Mouse (Mus musculus) midbrain, embryonic 12.5 days (tissue): ENCODE measurements at regions not wholly inside any gene's neighbourhood (a gene's known extent, or its start where the extent isn't known, plus 50 kb on each side); places are given as distances from the start of the nearest gene placed in this dataset.

Source experiments
- ATAC-seq: fragments of 200-750 bp; cut with Nextera tagmentation; 2 replicates; pipeline ENCODE4 v1.8.0; 2017; ENCODE audit warnings: low read depth, moderate TSS enrichment, moderate library complexity; ENCODE audit not compliant: low FRiP score
- H3K27ac ChIP-seq: fragments of 300-500 bp; sonication (generic); replicated peaks from 2 replicates; pipeline ENCODE4 v1.5.1; 2016; ENCODE audit warnings: mild to moderate bottlenecking
- H3K27me3 ChIP-seq: fragments of 300-500 bp; sonication (generic); 2 replicates; pipeline ENCODE4 v1.6.1; 2016; ENCODE audit warnings: mild to moderate bottlenecking
- H3K36me3 ChIP-seq: fragments of 300-500 bp; sonication (generic); 2 replicates; pipeline ENCODE4 v1.6.1; 2016
- H3K4me1 ChIP-seq: fragments of 300-500 bp; sonication (generic); 2 replicates; pipeline ENCODE4 v1.6.1; 2016
- H3K4me2 ChIP-seq: fragments of 300-500 bp; sonication (generic); replicated peaks from 2 replicates; pipeline ENCODE4 v1.6.1; 2016; ENCODE audit warnings: mild to moderate bottlenecking, moderate library complexity
- H3K4me3 ChIP-seq: fragments of 300-500 bp; sonication (generic); 2 replicates; pipeline ENCODE4 v1.5.1; 2016; ENCODE audit warnings: mild to moderate bottlenecking
- H3K9ac ChIP-seq: fragments of 300-500 bp; sonication (generic); replicated peaks from 2 replicates; pipeline ENCODE4 v1.6.1; 2016; ENCODE audit warnings: mild to moderate bottlenecking, moderate library complexity
- H3K9me3 ChIP-seq: fragments of 300-500 bp; sonication (generic); 2 replicates; pipeline ENCODE4 v1.6.1; 2016; ENCODE audit warnings: mild to moderate bottlenecking
- WGBS: fragments of 180-500 bp; shearing (Covaris S2); methylation state at CpG from one replicate; pipeline ENCODE4 v1.1.7; 2016; 5-methylcytosine and 5-hydroxymethylcytosine counted together

DNA sequence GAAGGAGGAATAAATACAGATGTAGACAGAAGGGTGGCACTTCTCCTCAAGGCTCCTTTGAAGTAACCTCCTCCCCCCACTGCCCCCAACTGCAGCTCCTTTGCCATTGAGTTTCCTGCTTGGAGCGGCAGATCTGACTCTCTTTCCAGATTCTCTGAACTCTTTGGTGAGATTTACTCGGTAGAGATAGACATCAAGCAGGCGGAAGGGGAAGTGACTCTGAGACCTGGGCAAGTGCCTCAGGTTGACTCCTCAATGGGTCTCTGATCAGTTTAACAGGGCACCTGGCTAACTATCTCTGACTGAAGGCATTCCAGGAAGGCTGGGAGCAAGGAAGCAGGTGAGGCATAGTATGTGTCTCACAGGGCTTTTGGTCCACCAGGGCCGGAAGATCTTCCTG is 73.6 kb upstream of the Pmepa1 start:
- WGBS: 87% methylated on average over 4 of the region's 4 CpGs
- Histone ChIP-seq H3K4me2 (no peak overlapping the region), H3K4me1 (no peaks in the 10 kb centered on the region), H3K36me3 (no peaks in the 10 kb centered on the region), H3K27ac (no peak overlapping the region), H3K9ac (no peak overlapping the region), H3K4me3 (no peak overlapping the region), H3K27me3 (0 out of 2 replicates have a peak, but pooled peaks cover 6% of the 10 kb centered on the region), H3K9me3 (no peaks in the 10 kb centered on the region)
- no peak for ATAC-seq

DNA sequence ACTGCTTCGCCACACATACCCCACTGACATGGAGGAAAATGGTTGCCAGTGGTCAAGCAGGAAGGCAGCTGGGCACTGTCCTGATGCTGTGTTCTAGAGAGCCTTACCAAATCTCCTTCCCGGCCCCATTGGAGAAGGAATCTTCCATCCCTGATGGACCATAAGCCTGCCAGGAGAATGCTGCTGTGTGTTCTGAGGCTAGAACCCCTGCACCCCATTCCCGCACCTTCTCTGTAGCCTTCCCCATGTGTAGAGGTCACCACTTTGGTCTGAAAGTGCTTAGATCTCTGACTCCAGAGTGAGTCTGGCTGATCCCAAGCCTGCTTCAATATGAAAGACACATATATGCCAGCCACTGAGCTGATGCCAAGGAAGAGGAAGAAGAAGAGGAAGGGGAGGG is 74.1 kb upstream of the Pmepa1 start:
- 92% methylated on average over 3 of the region's 3 CpGs for WGBS
- 0 out of 2 replicates have a peak, but pooled peaks cover 6% of the 10 kb centered on the region for H3K27me3 ChIP-seq
- no peak overlapping the region for H3K9ac ChIP-seq
- no peaks in the 10 kb centered on the region for H3K4me1 ChIP-seq
- H3K9me3 ChIP-seq: no peaks in the 10 kb centered on the region
- H3K4me3 ChIP-seq: no peak overlapping the region
- ATAC-seq: no peak
- no peak overlapping the region for H3K27ac ChIP-seq
- no peaks in the 10 kb centered on the region for H3K36me3 ChIP-seq
- H3K4me2 ChIP-seq: no peak overlapping the region

DNA sequence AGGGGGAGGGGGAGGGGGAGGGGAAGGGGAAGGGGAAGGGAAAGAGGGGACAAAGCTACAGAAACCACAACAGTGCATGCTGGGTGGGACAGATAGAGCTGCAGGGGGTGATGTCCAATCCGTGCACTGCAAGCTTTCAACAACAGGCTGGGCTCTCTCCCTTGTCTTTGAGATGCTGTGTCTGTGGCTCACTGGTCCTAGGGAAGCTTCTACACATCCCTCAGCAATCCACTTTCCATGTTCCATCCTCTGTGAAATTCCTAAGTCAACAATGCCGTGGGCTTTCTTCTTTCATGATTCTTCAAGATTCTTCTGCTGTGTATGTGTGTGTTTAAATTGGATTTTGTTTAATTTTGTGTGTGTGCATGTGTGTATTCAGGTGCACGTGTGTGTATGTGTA is 74.5 kb upstream of the Pmepa1 start:
- H3K4me3 ChIP-seq: no peak overlapping the region
- no peak for ATAC-seq
- H3K4me2 ChIP-seq: no peak overlapping the region
- no peaks in the 10 kb centered on the region for H3K36me3 ChIP-seq
- 66% methylated on average over 3 of the region's 3 CpGs for WGBS
- H3K27ac ChIP-seq: no peak overlapping the region
- H3K4me1 ChIP-seq: no peaks in the 10 kb centered on the region
- no peaks in the 10 kb centered on the region for H3K9me3 ChIP-seq
- H3K27me3 ChIP-seq: 0 out of 2 replicates have a peak, but pooled peaks cover 6% of the 10 kb centered on the region
- no peak overlapping the region for H3K9ac ChIP-seq

DNA sequence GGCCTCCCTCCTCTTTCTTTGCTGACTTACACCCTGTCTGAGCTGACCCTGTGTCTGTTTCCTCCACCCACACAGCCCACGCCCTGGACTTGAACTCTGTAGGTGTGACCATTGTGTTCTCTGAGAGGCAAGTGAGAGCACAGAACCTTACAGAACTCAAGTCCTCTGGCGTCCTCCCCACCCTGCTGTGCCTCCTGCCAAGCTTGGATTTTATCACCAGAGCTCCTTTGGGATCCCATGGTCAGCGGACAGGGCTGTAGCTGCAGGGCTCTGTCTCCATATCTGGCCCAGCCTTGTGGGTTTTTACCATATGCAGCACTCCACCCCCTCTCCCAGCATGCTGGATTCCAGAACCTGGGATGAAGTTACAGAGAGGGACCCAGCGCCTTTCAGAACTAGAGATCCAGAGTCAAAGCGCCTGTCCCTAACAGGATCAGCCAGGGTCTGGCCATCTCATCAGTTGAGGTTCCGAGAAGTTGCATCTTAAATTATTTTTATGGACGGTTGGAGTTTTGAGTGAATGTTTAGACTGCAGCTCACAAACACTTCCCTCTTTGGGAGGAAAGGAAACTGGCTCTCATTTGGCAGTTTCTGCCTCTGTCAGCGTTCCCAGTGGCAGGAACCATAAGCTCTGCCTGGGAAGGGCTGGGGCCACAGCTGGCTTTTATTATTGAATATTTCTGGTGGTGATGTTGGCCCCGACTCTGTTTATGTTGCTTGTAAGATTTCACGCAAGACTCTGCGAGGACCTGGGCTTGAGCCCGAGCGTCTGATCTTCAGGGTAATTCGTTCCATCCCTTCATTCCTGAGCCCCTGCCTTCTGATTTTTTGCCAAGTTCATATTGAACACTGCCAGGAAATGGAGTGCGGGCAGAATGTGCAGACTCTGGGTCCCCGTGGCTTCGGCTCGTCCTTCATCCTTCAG is 75.8 kb upstream of the Pmepa1 start:
- no peak overlapping the region for H3K27ac ChIP-seq
- H3K9ac ChIP-seq: no peak overlapping the region
- no peak overlapping the region for H3K4me2 ChIP-seq
- no peaks in the 10 kb centered on the region for H3K9me3 ChIP-seq
- no peaks in the 10 kb centered on the region for H3K4me1 ChIP-seq
- no peaks in the 10 kb centered on the region for H3K36me3 ChIP-seq
- no peaks in the 10 kb centered on the region for H3K27me3 ChIP-seq
- ATAC-seq: no peak
- 68% methylated on average over 18 of the region's 18 CpGs for WGBS
- H3K4me3 ChIP-seq: no peak overlapping the region

DNA sequence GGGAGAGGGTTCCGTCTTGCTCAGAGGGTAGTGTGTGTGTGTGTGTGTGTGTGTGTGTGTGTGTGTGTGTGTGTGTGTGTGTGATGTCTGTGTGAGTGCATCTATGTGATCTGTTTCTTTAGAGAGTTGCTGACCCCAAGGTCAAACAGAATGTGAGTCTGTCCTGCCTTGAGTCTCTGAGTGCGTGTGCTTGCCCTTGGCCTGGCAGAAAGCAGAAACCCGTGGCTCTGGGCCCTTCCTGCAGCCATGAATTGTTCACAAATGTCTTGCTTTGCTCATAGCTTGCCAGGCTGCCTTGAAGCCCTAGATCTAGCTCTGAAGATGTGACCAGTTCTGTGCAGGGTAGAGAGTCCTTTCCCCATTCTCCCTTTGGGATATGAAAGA is 76.4 kb upstream of the Pmepa1 start:
- Histone ChIP-seq H3K4me2 (no peak overlapping the region), H3K27me3 (no peaks in the 10 kb centered on the region), H3K9me3 (no peaks in the 10 kb centered on the region), H3K36me3 (no peaks in the 10 kb centered on the region), H3K27ac (no peak overlapping the region), H3K4me3 (no peak overlapping the region), H3K9ac (no peak overlapping the region), H3K4me1 (no peaks in the 10 kb centered on the region)
- WGBS: 62% methylated on average over 3 of the region's 3 CpGs
- ATAC-seq: no peak

DNA sequence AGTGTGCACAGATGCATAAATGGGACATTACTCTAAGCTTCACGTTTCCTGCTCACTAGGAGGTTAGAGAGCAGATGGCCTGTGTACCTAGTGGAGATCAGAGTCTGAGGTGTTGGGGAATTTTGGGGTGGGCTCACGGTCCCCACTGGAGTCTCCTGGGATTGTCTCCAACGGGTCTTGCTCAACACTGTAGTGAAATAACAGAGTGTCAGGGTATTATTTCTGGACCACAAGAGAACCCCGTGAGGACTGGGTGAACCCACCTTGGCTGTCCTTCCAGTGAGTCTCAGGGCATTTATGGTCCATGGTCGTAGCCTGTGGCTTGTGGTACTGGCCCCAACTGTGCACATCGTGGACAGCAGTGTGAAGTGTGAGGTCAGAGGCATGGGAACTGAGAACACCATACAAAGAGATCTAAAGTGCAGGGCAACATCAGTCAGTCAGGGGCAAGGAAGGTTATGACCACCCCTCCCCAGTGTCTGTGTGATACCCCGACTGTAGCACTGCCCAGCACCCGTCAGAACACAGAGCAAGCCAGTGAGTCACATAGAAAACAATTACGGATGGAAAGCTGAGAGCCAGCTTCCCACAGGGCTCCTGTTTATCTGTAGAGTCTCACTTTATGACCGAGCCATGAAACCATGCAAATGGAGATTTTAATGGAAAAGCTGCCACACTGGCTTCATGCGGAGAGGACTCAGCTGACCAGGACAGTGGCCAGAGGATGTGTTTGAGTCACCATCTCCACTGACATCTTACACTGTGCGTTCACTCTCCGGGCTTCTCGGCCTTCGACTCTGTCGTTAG is 77.3 kb upstream of the Pmepa1 start:
- no peaks in the 10 kb centered on the region for H3K27me3 ChIP-seq
- no peak overlapping the region for H3K9ac ChIP-seq
- no peak for ATAC-seq
- 77% methylated on average over 16 of the region's 16 CpGs for WGBS
- H3K4me2 ChIP-seq: no peak overlapping the region
- no peaks in the 10 kb centered on the region for H3K4me1 ChIP-seq
- no peak overlapping the region; the same call in 1 of the 2 replicates for H3K27ac ChIP-seq
- H3K9me3 ChIP-seq: no peaks in the 10 kb centered on the region
- H3K36me3 ChIP-seq: no peaks in the 10 kb centered on the region
- no peak overlapping the region for H3K4me3 ChIP-seq

DNA sequence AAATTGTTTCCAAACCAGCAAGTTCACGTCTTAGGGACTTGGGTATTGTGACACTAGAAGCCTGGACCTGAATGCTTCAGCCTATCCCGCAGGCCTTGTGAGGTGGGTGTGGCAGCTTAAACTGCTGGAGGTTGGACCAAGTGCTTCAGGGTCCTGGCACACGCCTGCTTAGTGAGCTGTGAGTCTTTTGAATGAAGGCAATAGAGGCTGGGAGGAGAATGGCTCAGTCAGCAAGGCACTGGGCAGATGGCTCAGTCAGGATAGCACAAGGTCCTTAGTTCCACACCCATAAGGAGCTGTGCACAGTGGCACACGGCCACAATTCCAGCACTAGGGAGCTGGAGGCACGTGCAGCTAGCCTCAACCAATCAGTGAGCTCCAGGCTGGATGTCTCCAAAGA is 80.5 kb upstream of the Pmepa1 start:
- H3K27ac ChIP-seq: no peak overlapping the region
- H3K9me3 ChIP-seq: no peaks in the 10 kb centered on the region
- no peaks in the 10 kb centered on the region for H3K27me3 ChIP-seq
- WGBS: 66% methylated on average over 5 of the region's 5 CpGs
- no peak overlapping the region for H3K9ac ChIP-seq
- ATAC-seq: no peak
- H3K4me1 ChIP-seq: no peaks in the 10 kb centered on the region
- H3K4me2 ChIP-seq: no peak overlapping the region
- no peak overlapping the region for H3K4me3 ChIP-seq
- no peaks in the 10 kb centered on the region for H3K36me3 ChIP-seq

DNA sequence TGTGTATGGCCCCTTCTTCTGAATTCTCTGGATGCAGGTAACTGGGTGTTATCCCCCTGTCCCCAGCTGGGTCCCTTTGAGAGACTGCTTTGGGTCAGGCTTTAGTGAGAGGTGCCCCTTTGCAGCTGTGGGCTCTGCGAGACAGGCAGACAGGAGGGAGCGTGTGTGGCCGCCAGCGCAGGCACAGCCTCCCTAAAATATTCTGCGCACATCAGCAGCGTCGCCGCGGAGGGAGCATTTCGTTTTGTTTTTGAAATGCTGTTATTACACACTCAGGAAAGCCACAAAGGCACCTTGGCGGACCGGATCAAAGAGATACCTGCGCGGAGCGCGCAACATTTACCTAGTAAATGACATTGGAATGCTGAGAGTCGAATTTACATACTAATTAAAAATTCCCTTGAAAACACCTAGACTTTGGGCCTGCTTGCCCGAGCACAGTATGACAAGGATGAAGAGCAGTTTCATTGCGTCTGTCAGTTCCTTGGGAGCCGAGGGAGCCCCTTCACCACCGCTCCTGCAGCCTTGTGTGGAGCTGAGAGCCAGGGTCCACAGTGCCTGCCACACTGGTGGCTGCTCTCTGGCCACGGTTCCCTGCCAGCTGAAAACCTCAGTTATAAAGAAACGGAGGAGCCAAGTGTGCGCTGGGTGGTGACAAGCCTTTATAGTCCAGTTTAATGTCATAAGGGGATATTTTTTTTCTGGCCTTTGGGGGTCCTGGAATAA is 89.3 kb upstream of the Pmepa1 start:
- WGBS: 18% methylated on average over 24 of the region's 24 CpGs
- Histone ChIP-seq H3K4me1 (peaks cover 15% of the 10 kb centered on the region), H3K27ac (no peak overlapping the region), H3K4me2 (peak overlapping the region; percentile 47), H3K4me3 (peak overlapping the region; percentile 22), H3K9me3 (no peaks in the 10 kb centered on the region), H3K36me3 (no peaks in the 10 kb centered on the region), H3K9ac (no peak overlapping the region; the same call in 1 of the 2 replicates), H3K27me3 (peaks cover 19% of the 10 kb centered on the region)
- ATAC-seq: no peak

DNA sequence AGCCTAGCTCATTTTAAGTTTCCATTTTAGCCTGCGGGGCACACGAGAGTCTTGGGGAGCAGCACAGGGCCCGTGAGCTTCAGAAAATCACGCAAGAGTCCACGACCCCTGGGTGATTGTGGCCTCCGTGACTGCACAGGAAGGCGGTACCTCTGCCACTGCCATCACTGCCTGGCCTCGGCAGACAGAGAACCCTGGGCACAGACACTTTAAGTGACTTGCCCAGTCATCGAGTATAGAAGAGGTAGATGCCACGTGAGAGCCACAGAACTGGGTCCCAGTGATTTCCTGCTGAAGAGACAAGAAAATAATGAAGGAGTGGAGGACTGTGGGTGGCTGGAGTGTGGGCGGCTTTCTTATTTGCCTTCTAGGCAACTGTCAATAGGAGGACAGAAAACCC is 90.4 kb upstream of the Pmepa1 start:
- H3K4me3 ChIP-seq: no peak overlapping the region
- H3K9me3 ChIP-seq: no peaks in the 10 kb centered on the region
- no peak overlapping the region for H3K4me2 ChIP-seq
- no peak overlapping the region for H3K9ac ChIP-seq
- 84% methylated on average over 11 of the region's 11 CpGs for WGBS
- H3K36me3 ChIP-seq: no peaks in the 10 kb centered on the region
- peaks cover 15% of the 10 kb centered on the region for H3K4me1 ChIP-seq
- peaks cover 19% of the 10 kb centered on the region for H3K27me3 ChIP-seq
- ATAC-seq: no peak
- H3K27ac ChIP-seq: no peak overlapping the region

DNA sequence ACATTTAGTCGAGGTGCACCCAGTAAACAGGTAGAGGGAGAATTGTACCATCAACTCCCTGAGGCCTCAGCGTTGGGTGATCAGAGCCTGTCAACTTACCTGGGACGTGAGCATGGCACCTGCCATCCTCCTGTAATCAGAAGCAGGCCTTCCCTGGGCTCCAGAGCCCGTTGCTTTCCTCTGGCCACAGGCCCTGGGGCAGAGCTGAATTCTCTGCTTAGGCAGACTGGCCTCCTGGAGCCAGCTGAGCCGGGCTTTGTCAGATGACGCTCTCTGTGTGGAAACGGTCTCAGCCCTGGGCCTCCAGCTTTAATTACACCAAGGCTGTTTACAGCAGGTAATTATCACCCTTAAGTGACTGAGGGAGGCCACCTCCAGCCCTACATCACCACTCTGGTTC is 92.6 kb upstream of the Pmepa1 start:
- ATAC-seq: no peak
- Histone ChIP-seq H3K27ac (no peak overlapping the region), H3K27me3 (peaks cover 19% of the 10 kb centered on the region), H3K9ac (no peak overlapping the region), H3K4me3 (no peak overlapping the region), H3K4me2 (no peak overlapping the region), H3K9me3 (peaks cover 3% of the 10 kb centered on the region; the same call in 1 of the 2 replicates), H3K36me3 (no peaks in the 10 kb centered on the region), H3K4me1 (peaks cover 15% of the 10 kb centered on the region)
- 54% methylated on average over 7 of the region's 7 CpGs for WGBS

DNA sequence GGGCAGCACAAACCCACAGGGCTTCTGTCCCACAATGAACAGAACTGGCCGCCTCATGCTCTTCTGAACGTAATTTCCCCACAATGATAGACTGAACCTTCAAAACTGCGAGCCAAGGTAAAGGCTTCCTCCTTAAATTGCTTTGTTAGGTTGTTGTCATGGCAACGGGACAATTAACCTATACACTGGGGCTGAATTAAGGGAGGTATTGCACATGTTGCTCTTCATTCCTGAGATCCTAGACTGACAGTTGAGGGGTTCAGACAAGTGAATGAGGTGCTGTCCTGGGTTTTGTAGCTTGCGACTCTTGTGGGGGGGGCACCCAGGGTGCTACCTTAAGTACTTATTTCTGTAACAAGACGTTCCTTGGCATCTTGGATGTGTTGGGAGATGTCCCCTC is 100.6 kb upstream of the Pmepa1 start:
- H3K4me3 ChIP-seq: no peak overlapping the region
- WGBS: 74% methylated on average over 6 of the region's 6 CpGs
- no peak overlapping the region for H3K4me2 ChIP-seq
- no peaks in the 10 kb centered on the region for H3K36me3 ChIP-seq
- no peak overlapping the region for H3K9ac ChIP-seq
- ATAC-seq: no peak
- H3K9me3 ChIP-seq: peaks cover 2% of the 10 kb centered on the region; the same call in 1 of the 2 replicates
- H3K27ac ChIP-seq: no peak overlapping the region
- H3K4me1 ChIP-seq: peaks cover 3% of the 10 kb centered on the region; the same call in 1 of the 2 replicates
- H3K27me3 ChIP-seq: no peaks in the 10 kb centered on the region
